ENCODE assay signal across 18 mouse cellular contexts in genomic region chr6:52877176-52877575, GRCm38 (mm10).
"Had no signal": no experiment of that assay in that cellular context is flagged by ENCODE, and none has a peak within 500 bp of the region (broad histone marks: within the 10 kb centered on the region; RNA-seq: fewer than 3 reads in every experiment).

No protein-coding gene starts in this region.

- H3K27me3 ChIP-seq: kidney, embryonic 15.5 days; liver, embryonic 15.5 days; neural tube, embryonic 12.5 days had no signal

- H3K9ac ChIP-seq: kidney, embryonic 15.5 days; liver, embryonic 15.5 days; lung, embryonic 14.5 days; neural tube, embryonic 12.5 days had no signal

- ATAC-seq: intestine, embryonic 16.5 days had no signal

- H3K4me1 ChIP-seq: kidney, embryonic 15.5 days; liver, embryonic 15.5 days; neural tube, embryonic 12.5 days had no signal

- H3K4me3 ChIP-seq: kidney, embryonic 15.5 days; left cerebral cortex, adult 2 months; limb, embryonic 10.5 days; liver, embryonic 15.5 days; myocyte; neural tube, embryonic 12.5 days had no signal

- H3K27ac ChIP-seq: kidney, embryonic 15.5 days; left cerebral cortex, adult 2 months; limb, embryonic 10.5 days; liver, embryonic 15.5 days; neural tube, embryonic 12.5 days; stomach, postnatal 0 days had no signal

- DNase-seq: kidney, adult 2 months; kidney, postnatal 14 days; lung, embryonic 14.5 days; lung, postnatal 14 days; midbrain, embryonic 14.5 days; right cerebral cortex, adult 18-20 months; right cerebral cortex, postnatal 25 days; thymus, adult 18-20 months; thymus, postnatal 14 days had no signal

- H3K4me2 ChIP-seq: kidney, embryonic 15.5 days; liver, embryonic 11.5 days; liver, embryonic 15.5 days; lung, embryonic 14.5 days; neural tube, embryonic 12.5 days had no signal

- H3K9me3 ChIP-seq: limb, embryonic 10.5 days; liver, embryonic 15.5 days; neural tube, embryonic 12.5 days had no signal

- H3K36me3 ChIP-seq: kidney, embryonic 15.5 days; limb, embryonic 10.5 days; liver, embryonic 15.5 days; neural tube, embryonic 12.5 days had no signal
